Mouse (Mus musculus): ENCODE data around the gene Ago3.

Gene Ago3

GRCm38 (mm10) chr4:126322646-126323045 lies 106.7 kb downstream of the Ago3 start:
- Histone ChIP-seq H3K4me1 (replicated peaks; ENCODE audit: low read depth, low read length) (peaks cover 69% of the 10 kb centered on the region), H3K36me3 (ENCODE audit: insufficient read depth, low read length) (peaks cover 29% of the 10 kb centered on the region)
- TF ChIP-seq NANOG (IDR thresholded peaks at IDR 0.05; ENCODE audit: borderline replicate concordance, low read length): no peak
- TF ChIP-seq POU5F1 (IDR thresholded peaks at IDR 0.05; ENCODE audit: borderline replicate concordance, low read length): no peak
- no peak for TF ChIP-seq CTCF (conservative IDR thresholded peaks at IDR 0.05; ENCODE audit: low read length)

GRCm38 (mm10) chr4:126321854-126322511 lies 107.4 kb downstream of the Ago3 start:
- no peak for TF ChIP-seq CTCF (conservative IDR thresholded peaks at IDR 0.05; ENCODE audit: low read length)
- TF ChIP-seq NANOG (IDR thresholded peaks at IDR 0.05; ENCODE audit: borderline replicate concordance, low read length): no peak
- no peak for TF ChIP-seq POU5F1 (IDR thresholded peaks at IDR 0.05; ENCODE audit: borderline replicate concordance, low read length)
- Histone ChIP-seq H3K4me3 (replicated peaks; ENCODE audit: low read length) (peak overlapping the region; percentile 96), H3K36me3 (ENCODE audit: insufficient read depth, low read length) (peaks cover 35% of the 10 kb centered on the region), H3K27me3 (ENCODE audit: insufficient read depth, low read length) (peaks cover 38% of the 10 kb centered on the region), H3K4me1 (replicated peaks; ENCODE audit: low read depth, low read length) (peaks cover 74% of the 10 kb centered on the region), H3K9me3 (ENCODE audit: low read length) (no peaks in the 10 kb centered on the region)

More at GRCm38 (mm10) chr4:126322646-126323045, 106.7 kb downstream of the Ago3 start:
- H3K9me3 ChIP-seq (ENCODE audit: low read length): no peaks in the 10 kb centered on the region
- no peak overlapping the region for H3K4me3 ChIP-seq (replicated peaks; ENCODE audit: low read length)
- H3K27me3 ChIP-seq (ENCODE audit: insufficient read depth, low read length): peaks cover 38% of the 10 kb centered on the region

- peak within 1 kb of the TSS; percentile 96 for H3K4me3 ChIP-seq (replicated peaks; ENCODE audit: low read length)
- no peak for TF ChIP-seq NANOG (IDR thresholded peaks at IDR 0.05; ENCODE audit: borderline replicate concordance, low read length)
- no peak for TF ChIP-seq POU5F1 (IDR thresholded peaks at IDR 0.05; ENCODE audit: borderline replicate concordance, low read length)
- peak; percentile 90 for TF ChIP-seq CTCF (conservative IDR thresholded peaks at IDR 0.05; ENCODE audit: low read length)
- peaks cover 38% of the 10 kb centered on the region for H3K27me3 ChIP-seq (ENCODE audit: insufficient read depth, low read length)
- no peaks in the 10 kb centered on the region for H3K9me3 ChIP-seq (ENCODE audit: low read length)
- peaks cover 79% of the 10 kb centered on the region for H3K4me1 ChIP-seq (replicated peaks; ENCODE audit: low read depth, low read length)
- peaks cover 42% of the 10 kb centered on the region for H3K36me3 ChIP-seq (ENCODE audit: insufficient read depth, low read length)
Observed at GRCm38 (mm10) chr4:126321111-126321853, 108.1 kb downstream of the Ago3 start, which contains the start of gene Adprhl2. Gene Adprhl2 (minus strand): TSS chr4:126321703.

GRCm38 (mm10) chr4:126319806-126320205 lies 109.5 kb downstream of the Ago3 start:
- Histone ChIP-seq H3K9me3 (ENCODE audit: low read length) (no peaks in the 10 kb centered on the region), H3K4me1 (replicated peaks; ENCODE audit: low read depth, low read length) (peaks cover 78% of the 10 kb centered on the region), H3K4me3 (replicated peaks; ENCODE audit: low read length) (peak overlapping the region; percentile 2; the same call in 1 of the 2 replicates), H3K36me3 (ENCODE audit: insufficient read depth, low read length) (peaks cover 55% of the 10 kb centered on the region), H3K27me3 (ENCODE audit: insufficient read depth, low read length) (peaks cover 31% of the 10 kb centered on the region)
- TF ChIP-seq NANOG (IDR thresholded peaks at IDR 0.05; ENCODE audit: borderline replicate concordance, low read length) (no peak), CTCF (conservative IDR thresholded peaks at IDR 0.05; ENCODE audit: low read length) (no peak), POU5F1 (IDR thresholded peaks at IDR 0.05; ENCODE audit: borderline replicate concordance, low read length) (no peak)

DNA sequence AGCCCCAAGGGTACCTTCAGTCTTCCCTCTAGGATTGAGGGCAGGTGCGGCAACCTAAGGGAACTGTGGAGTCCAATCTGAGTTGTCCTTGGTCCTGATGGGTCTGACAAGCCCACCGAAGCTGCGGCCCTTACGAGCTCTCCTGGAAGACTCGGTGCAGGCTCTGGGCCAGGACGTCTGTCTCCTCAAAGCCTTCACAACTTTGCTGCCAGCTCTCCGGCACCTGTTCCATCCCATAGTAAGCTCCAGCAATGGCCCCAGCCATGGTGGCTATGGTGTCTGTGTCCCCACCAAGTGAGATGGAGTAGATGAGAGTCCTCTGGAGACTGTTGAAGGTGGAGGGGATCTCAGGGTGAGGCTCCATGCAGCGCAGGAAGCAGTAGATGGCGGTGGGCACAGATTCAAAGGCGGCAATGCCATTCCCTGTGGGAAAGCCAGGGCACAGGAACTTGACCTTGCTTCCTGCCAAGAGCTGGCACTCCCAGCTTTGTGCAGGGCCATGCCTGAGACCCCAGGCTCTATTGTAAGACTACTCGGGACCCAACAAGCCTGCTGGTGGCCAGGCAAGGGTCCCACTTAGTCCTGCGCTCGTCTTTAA lies 112.8 kb downstream of the Ago3 start:
- TF ChIP-seq CTCF (conservative IDR thresholded peaks at IDR 0.05; ENCODE audit: low read length) (no peak), POU5F1 (IDR thresholded peaks at IDR 0.05; ENCODE audit: borderline replicate concordance, low read length) (no peak)
- H3K27me3 ChIP-seq (ENCODE audit: insufficient read depth, low read length): no peaks in the 10 kb centered on the region
- no peak overlapping the region for H3K4me3 ChIP-seq (replicated peaks; ENCODE audit: low read length)

DNA sequence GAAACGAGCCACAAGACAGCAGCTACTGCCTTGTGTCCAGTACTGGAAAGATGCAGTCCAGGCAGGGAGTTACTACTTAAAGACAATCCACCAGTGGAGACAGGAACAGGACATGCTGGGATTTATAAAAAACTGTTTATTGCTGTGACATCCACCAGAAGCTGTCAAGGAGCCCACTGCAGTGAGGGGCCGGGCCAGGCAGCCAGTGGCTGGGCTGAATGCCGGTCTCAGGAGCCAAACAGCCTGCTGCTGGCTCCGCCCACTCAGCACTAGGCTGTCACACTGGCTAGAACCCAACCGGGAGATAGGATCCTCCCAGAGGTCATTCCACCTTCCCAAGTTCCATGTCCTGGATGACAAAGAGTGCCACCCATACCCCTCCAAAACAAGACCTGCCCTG lies 113.4 kb downstream of the Ago3 start:
- H3K4me1 ChIP-seq (replicated peaks; ENCODE audit: low read depth, low read length): peaks cover 72% of the 10 kb centered on the region
- TF ChIP-seq POU5F1 (IDR thresholded peaks at IDR 0.05; ENCODE audit: borderline replicate concordance, low read length): no peak
- TF ChIP-seq NANOG (IDR thresholded peaks at IDR 0.05; ENCODE audit: borderline replicate concordance, low read length): no peak
- no peak for TF ChIP-seq CTCF (conservative IDR thresholded peaks at IDR 0.05; ENCODE audit: low read length)

More for the DNA sequence above, 112.8 kb downstream of the Ago3 start:
- Histone ChIP-seq H3K4me1 (replicated peaks; ENCODE audit: low read depth, low read length) (peaks cover 73% of the 10 kb centered on the region), H3K9me3 (ENCODE audit: low read length) (no peaks in the 10 kb centered on the region), H3K36me3 (ENCODE audit: insufficient read depth, low read length) (peaks cover 62% of the 10 kb centered on the region)

DNA sequence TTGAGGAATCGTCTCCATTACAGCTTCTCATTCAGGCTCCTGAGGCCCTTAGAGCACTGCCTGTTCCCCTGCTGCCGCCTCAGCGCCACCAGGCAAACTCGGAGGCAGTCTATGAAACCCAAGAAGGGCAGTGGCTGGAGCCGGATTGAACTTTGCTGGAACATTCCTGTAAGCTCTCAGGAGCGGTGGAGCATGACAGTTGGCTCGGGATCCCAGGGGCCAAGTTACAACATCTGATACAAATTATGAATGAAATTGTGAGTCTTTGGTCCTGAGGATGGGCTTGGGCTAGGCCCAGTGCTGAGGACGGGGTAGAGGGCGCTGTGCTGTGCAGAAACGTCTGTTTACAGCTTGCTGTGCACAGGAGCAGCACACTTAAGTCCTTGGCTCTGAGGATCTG lies 115.0 kb downstream of the Ago3 start:
- Histone ChIP-seq H3K9me3 (ENCODE audit: low read length) (no peaks in the 10 kb centered on the region), H3K27me3 (ENCODE audit: insufficient read depth, low read length) (0 out of 2 replicates have a peak, but pooled peaks cover 2% of the 10 kb centered on the region), H3K4me3 (replicated peaks; ENCODE audit: low read length) (no peak overlapping the region), H3K4me1 (replicated peaks; ENCODE audit: low read depth, low read length) (peaks cover 62% of the 10 kb centered on the region), H3K36me3 (ENCODE audit: insufficient read depth, low read length) (peaks cover 51% of the 10 kb centered on the region)
- no peak for TF ChIP-seq POU5F1 (IDR thresholded peaks at IDR 0.05; ENCODE audit: borderline replicate concordance, low read length)
- TF ChIP-seq NANOG (IDR thresholded peaks at IDR 0.05; ENCODE audit: borderline replicate concordance, low read length): no peak
- TF ChIP-seq CTCF (conservative IDR thresholded peaks at IDR 0.05; ENCODE audit: low read length): 0 out of 2 replicates have a peak, but pooled peaks have one; percentile 9

More for the DNA sequence above, 113.4 kb downstream of the Ago3 start:
- H3K27me3 ChIP-seq (ENCODE audit: insufficient read depth, low read length): no peaks in the 10 kb centered on the region
- no peak overlapping the region for H3K4me3 ChIP-seq (replicated peaks; ENCODE audit: low read length)
- H3K9me3 ChIP-seq (ENCODE audit: low read length): no peaks in the 10 kb centered on the region
- peaks cover 62% of the 10 kb centered on the region for H3K36me3 ChIP-seq (ENCODE audit: insufficient read depth, low read length)

DNA sequence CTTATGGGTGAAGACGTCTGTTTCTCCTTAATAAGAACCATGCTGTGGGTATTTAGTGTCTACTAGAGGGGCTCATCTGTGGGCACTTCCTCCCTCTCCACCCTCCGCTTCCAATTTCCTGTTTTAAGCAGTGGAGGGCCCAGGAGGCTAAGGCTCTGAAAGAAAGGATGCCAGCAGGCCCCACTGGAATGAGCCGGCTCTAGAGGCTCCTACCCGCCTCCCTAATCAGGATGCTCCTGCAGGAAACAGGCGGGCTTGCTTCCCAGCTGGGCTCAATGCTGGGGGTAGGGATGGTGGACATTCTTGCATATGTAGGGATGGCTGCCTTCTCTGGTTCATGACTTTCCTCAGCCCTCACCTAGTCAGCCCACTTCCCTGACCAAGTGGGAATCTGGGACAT lies 116.2 kb downstream of the Ago3 start:
- H3K27me3 ChIP-seq (ENCODE audit: insufficient read depth, low read length): peaks cover 12% of the 10 kb centered on the region
- H3K36me3 ChIP-seq (ENCODE audit: insufficient read depth, low read length): peaks cover 39% of the 10 kb centered on the region
- H3K4me1 ChIP-seq (replicated peaks; ENCODE audit: low read depth, low read length): peaks cover 60% of the 10 kb centered on the region
- no peak overlapping the region for H3K4me3 ChIP-seq (replicated peaks; ENCODE audit: low read length)
- TF ChIP-seq CTCF (conservative IDR thresholded peaks at IDR 0.05; ENCODE audit: low read length) (no peak), POU5F1 (IDR thresholded peaks at IDR 0.05; ENCODE audit: borderline replicate concordance, low read length) (no peak), NANOG (IDR thresholded peaks at IDR 0.05; ENCODE audit: borderline replicate concordance, low read length) (no peak)
- H3K9me3 ChIP-seq (ENCODE audit: low read length): no peaks in the 10 kb centered on the region

Measured in E14TG2a.4 (cell line).